Mouse (Mus musculus) bone marrow macrophage, adult 2 months (primary cell): ENCODE measurements at regions not wholly inside any gene's neighbourhood (a gene's known extent, or its start where the extent isn't known, plus 50 kb on each side); places are given as distances from the start of the nearest gene placed in this dataset.
"Not testable (repeated sequence)": the region's sequence is repeated elsewhere in the genome, so short reads cannot be mapped to it uniquely, and the experiment has no call there.

ENCODE experiments used
- CTCF ChIP-seq: IDR thresholded peaks from 2 replicates; pipeline ENCODE4 v1.5.1; 2012; ENCODE audit warnings: low read depth, mild to moderate bottlenecking, low read length, moderate library complexity
- POLR2A ChIP-seq: IDR thresholded peaks from 2 replicates; pipeline ENCODE4 v1.6.1; 2012; ENCODE audit warnings: mild to moderate bottlenecking, low read depth, low read length, borderline replicate concordance

DNA sequence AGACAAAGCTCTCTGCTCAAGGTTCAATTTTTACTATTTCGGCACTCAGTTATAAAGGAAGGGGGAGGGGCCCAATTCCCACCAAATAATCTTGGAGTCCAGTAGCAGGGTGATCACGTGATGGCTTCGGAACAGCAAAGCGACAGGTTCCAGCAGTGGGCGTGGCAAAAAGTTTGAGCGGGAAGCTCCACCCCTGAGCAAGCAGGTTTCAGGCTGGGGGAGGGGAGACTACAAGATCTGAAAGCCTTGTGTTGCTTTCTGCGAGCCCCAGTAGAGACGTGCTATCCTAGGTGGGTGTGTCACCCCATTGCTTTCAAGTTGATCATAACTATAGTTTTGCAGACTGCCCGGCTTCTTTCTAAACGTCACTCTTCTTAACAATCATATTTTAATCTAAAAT, 106.8 kb upstream of the Supt20 start:
- not testable (repeated sequence) for TF ChIP-seq POLR2A, CTCF
